In the genomic region with DNA sequence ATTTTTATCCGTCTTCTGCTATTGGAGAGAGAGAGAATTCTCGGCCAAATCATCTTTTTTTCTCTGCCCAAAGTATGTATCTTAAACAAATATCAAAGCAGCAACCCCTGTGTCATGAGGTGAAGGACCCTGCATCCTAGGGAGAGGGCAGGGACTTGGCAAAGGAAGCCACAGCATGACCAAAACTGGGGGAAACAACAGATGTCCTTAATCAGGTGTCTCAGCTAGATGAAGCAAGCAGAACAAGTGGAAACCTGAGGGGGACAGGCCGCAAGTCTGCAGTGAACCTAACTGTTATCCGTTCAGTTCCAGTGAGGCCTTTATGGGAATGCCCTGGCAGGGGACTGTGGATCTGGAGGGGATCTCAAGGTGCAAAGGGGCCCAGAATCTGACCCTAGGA, we compare ENCODE assay signal across 9 mouse cellular contexts. TPM values are rescaled to one million over a fixed set of nuclear protein-coding genes. Genes with fewer than 3 reads are reported as not detected.
DNase-seq lines count a peak whose midpoint lies in the region; ATAC-seq and TF ChIP-seq lines count a peak whose summit lies in the region.
"Had no signal": no experiment of that assay in that cellular context is flagged by ENCODE, and none has a peak within 500 bp of the region (broad histone marks: within the 10 kb centered on the region; RNA-seq: fewer than 3 reads in every experiment).

No protein-coding gene starts in this region.

- peaks cover 20% of the 10 kb centered on the region for H3K4me1 ChIP-seq in neural tube, embryonic 11.5 days (ENCODE audit: control insufficient read depth, insufficient read depth, low read length)
- peaks cover 46% of the 10 kb centered on the region for H3K4me1 ChIP-seq in liver, embryonic 11.5 days (replicated peaks; ENCODE audit: control insufficient read depth, insufficient read depth, low read length)
- H3K4me1 ChIP-seq in stomach, postnatal 0 days (replicated peaks; ENCODE audit: control insufficient read depth, insufficient read depth), result peaks cover 2% of the 10 kb centered on the region; the same call in 1 of the 2 replicates

- H3K36me3 ChIP-seq in neural tube, embryonic 11.5 days (ENCODE audit: control insufficient read depth, insufficient read depth, low read length), result no peaks in the 10 kb centered on the region
- no peaks in the 10 kb centered on the region; the same call in 1 of the 2 replicates for H3K36me3 ChIP-seq in liver, embryonic 11.5 days (ENCODE audit: control insufficient read depth, insufficient read depth, low read length)
- no peaks in the 10 kb centered on the region for H3K36me3 ChIP-seq in stomach, postnatal 0 days (ENCODE audit: control insufficient read depth, insufficient read depth, low read length)

- no peak overlapping the region for H3K27ac ChIP-seq in neural tube, embryonic 11.5 days (ENCODE audit: low read depth, low read length)
- peak overlapping the region; percentile 67 for H3K27ac ChIP-seq in liver, embryonic 11.5 days (ENCODE audit: low read depth, low read length)
- peak overlapping the region; percentile 96 for H3K27ac ChIP-seq in stomach, postnatal 0 days (replicated peaks)

- no peak for TF ChIP-seq CTCF in stomach, postnatal 0 days (IDR thresholded peaks at IDR 0.05; ENCODE audit: low read depth)

- no peak for ATAC-seq in neural tube, embryonic 11.5 days (ENCODE audit: insufficient read depth, low FRiP score, low TSS enrichment)
- no peak for ATAC-seq in liver, embryonic 11.5 days (replicated peaks; ENCODE audit: low FRiP score)
- ATAC-seq in stomach, postnatal 0 days (ENCODE audit: low FRiP score, low TSS enrichment), result no peak

- H3K4me2 ChIP-seq in neural tube, embryonic 11.5 days (ENCODE audit: low read depth), result peak overlapping the region; percentile 99
- H3K4me2 ChIP-seq in liver, embryonic 11.5 days, result peak overlapping the region; percentile 99
- H3K4me2 ChIP-seq in stomach, postnatal 0 days (replicated peaks; ENCODE audit: low read depth), result peak overlapping the region; percentile 95

- DNase-seq in cerebellum, adult 9-10 months, result peak; percentile 55
- DNase-seq in cerebellum, adult 11 months, result no peak
- no peak for DNase-seq in neural tube, embryonic 11.5 days (ENCODE audit: low spot score)
- no peak for DNase-seq in neural tube, embryonic 10.5 days (ENCODE audit: extremely low spot score, low spot score)
- no peak for DNase-seq in liver, embryonic 11.5 days (ENCODE audit: low spot score)
- no peak for DNase-seq in stomach, postnatal 0 days (ENCODE audit: low spot score)
- no peak for DNase-seq in layer of hippocampus, postnatal 25 days (ENCODE audit: extremely low spot score in 1 of 2, low spot score in 1 of 2)
- no peak for DNase-seq in layer of hippocampus, postnatal 14 days (ENCODE audit: low spot score in 2 of 2)
- DNase-seq: thymus, postnatal 4 days had no signal

- H3K27me3 ChIP-seq in neural tube, embryonic 11.5 days (ENCODE audit: control insufficient read depth, insufficient read depth, low read length), result no peaks in the 10 kb centered on the region
- no peaks in the 10 kb centered on the region for H3K27me3 ChIP-seq in liver, embryonic 11.5 days (replicated peaks; ENCODE audit: control insufficient read depth, insufficient read depth, low read length)
- H3K27me3 ChIP-seq in stomach, postnatal 0 days (ENCODE audit: control insufficient read depth, insufficient read depth, low read length), result no peaks in the 10 kb centered on the region

- WGBS in neural tube, embryonic 11.5 days, result 89% methylated on average over 4 of the region's 4 CpGs
- 82% methylated on average over 4 of the region's 4 CpGs for WGBS in liver, embryonic 11.5 days
- 67% methylated on average over 4 of the region's 4 CpGs for WGBS in stomach, postnatal 0 days

- no peak for TF ChIP-seq EP300 in stomach, postnatal 0 days (optimal IDR thresholded peaks at IDR 0.05)

- H3K9me3 ChIP-seq in neural tube, embryonic 11.5 days (ENCODE audit: control insufficient read depth, low read length), result no peaks in the 10 kb centered on the region
- H3K9me3 ChIP-seq in liver, embryonic 11.5 days (ENCODE audit: control insufficient read depth, low read length), result no peaks in the 10 kb centered on the region
- H3K9me3 ChIP-seq in stomach, postnatal 0 days (ENCODE audit: control insufficient read depth, low read length), result no peaks in the 10 kb centered on the region

- H3K4me3 ChIP-seq in neural tube, embryonic 11.5 days (ENCODE audit: low read depth, low read length), result peak overlapping the region; percentile 94; the same call in 1 of the 2 replicates
- H3K4me3 ChIP-seq in liver, embryonic 11.5 days (ENCODE audit: low read depth, low read length), result peak overlapping the region; percentile 93
- peak overlapping the region; percentile 93 for H3K4me3 ChIP-seq in stomach, postnatal 0 days (ENCODE audit: low read depth, low read length)

- peak overlapping the region; percentile 96 for H3K9ac ChIP-seq in neural tube, embryonic 11.5 days (ENCODE audit: low read length)
- peak overlapping the region; percentile 92 for H3K9ac ChIP-seq in liver, embryonic 11.5 days (ENCODE audit: low read depth, low read length)
- H3K9ac ChIP-seq in stomach, postnatal 0 days (ENCODE audit: low read length), result peak overlapping the region; percentile 99

RNA-seq across cellular contexts. Expression of a gene that starts 2.4 kb away (rescaled TPM):
- polyA plus RNA-seq in neural tube, embryonic 11.5 days (2014; fragmentation: Nextera tagmentation; extraction: Ambion mirVana), result 41.7 and 46.9 TPM in 2 replicates
- 13.8 and 15.7 TPM in 2 replicates for polyA plus RNA-seq in liver, embryonic 11.5 days (2014; fragmentation: Nextera tagmentation; extraction: Ambion mirVana)
- polyA plus RNA-seq in stomach, postnatal 0 days (2015; fragmentation: Nextera tagmentation; extraction: Ambion mirVana), result 6.5 and 7.1 TPM in 2 replicates
- 10 to 100 TPM; 65.8 to 68.9 TPM for total RNA-seq in layer of hippocampus, postnatal 25 days (2021)
- 10 to 100 TPM; 66.6 to 67.6 TPM for total RNA-seq in layer of hippocampus, postnatal 14 days (2021)

RNA-seq across cellular contexts. Expression of a gene that starts 27.0 kb away (rescaled TPM):
- polyA plus RNA-seq in neural tube, embryonic 11.5 days (2014; fragmentation: Nextera tagmentation; extraction: Ambion mirVana), result 16.7 and 18.4 TPM in 2 replicates
- 49.8 and 54.3 TPM in 2 replicates for polyA plus RNA-seq in liver, embryonic 11.5 days (2014; fragmentation: Nextera tagmentation; extraction: Ambion mirVana)
- polyA plus RNA-seq in stomach, postnatal 0 days (2015; fragmentation: Nextera tagmentation; extraction: Ambion mirVana), result 24.3 and 24.4 TPM in 2 replicates
- total RNA-seq in layer of hippocampus, postnatal 25 days (2021), result 10 to 100 TPM; 18.0 to 19.2 TPM
- total RNA-seq in layer of hippocampus, postnatal 14 days (2021), result 10 to 100 TPM; 16.1 to 18.5 TPM

RNA-seq across cellular contexts. Expression of a gene that starts 32.1 kb away (rescaled TPM):
- 21.1 and 21.4 TPM in 2 replicates for polyA plus RNA-seq in neural tube, embryonic 11.5 days (2014; fragmentation: Nextera tagmentation; extraction: Ambion mirVana)
- polyA plus RNA-seq in liver, embryonic 11.5 days (2014; fragmentation: Nextera tagmentation; extraction: Ambion mirVana), result 38.0 and 44.1 TPM in 2 replicates
- polyA plus RNA-seq in stomach, postnatal 0 days (2015; fragmentation: Nextera tagmentation; extraction: Ambion mirVana), result 21.6 and 23.2 TPM in 2 replicates
- 10 to 100 TPM; 10.4 to 11.1 TPM for total RNA-seq in layer of hippocampus, postnatal 25 days (2021)
- total RNA-seq in layer of hippocampus, postnatal 14 days (2021), result 10 to 100 TPM in 1 of 2 experiments, 1 to 10 TPM in 1; 8.9 to 10.4 TPM

RNA-seq across cellular contexts. Expression of a gene that starts 32.3 kb away (rescaled TPM):
- 21.1 and 24.2 TPM in 2 replicates for polyA plus RNA-seq in neural tube, embryonic 11.5 days (2014; fragmentation: Nextera tagmentation; extraction: Ambion mirVana)
- 62.6 and 68.2 TPM in 2 replicates for polyA plus RNA-seq in liver, embryonic 11.5 days (2014; fragmentation: Nextera tagmentation; extraction: Ambion mirVana)
- 10.6 and 10.9 TPM in 2 replicates for polyA plus RNA-seq in stomach, postnatal 0 days (2015; fragmentation: Nextera tagmentation; extraction: Ambion mirVana)
- 1 to 10 TPM; 1.2 to 2.2 TPM for total RNA-seq in layer of hippocampus, postnatal 25 days (2021)
- total RNA-seq in layer of hippocampus, postnatal 14 days (2021), result 1 to 10 TPM; 2.3 to 2.5 TPM

RNA-seq across cellular contexts. Expression of a gene that starts 36.9 kb away (rescaled TPM):
- 50.4 and 50.9 TPM in 2 replicates for polyA plus RNA-seq in neural tube, embryonic 11.5 days (2014; fragmentation: Nextera tagmentation; extraction: Ambion mirVana)
- 42.2 and 44.5 TPM in 2 replicates for polyA plus RNA-seq in liver, embryonic 11.5 days (2014; fragmentation: Nextera tagmentation; extraction: Ambion mirVana)
- polyA plus RNA-seq in stomach, postnatal 0 days (2015; fragmentation: Nextera tagmentation; extraction: Ambion mirVana), result 11.4 and 12.2 TPM in 2 replicates
- 100 to 1,000 TPM in 1 of 2 experiments, 10 to 100 TPM in 1; 91.9 to 107 TPM for total RNA-seq in layer of hippocampus, postnatal 25 days (2021)
- total RNA-seq in layer of hippocampus, postnatal 14 days (2021), result 100 to 1,000 TPM in 1 of 2 experiments, 10 to 100 TPM in 1; 90.9 to 101 TPM
